Mouse (Mus musculus) heart, embryonic 15.5 days (tissue): ENCODE data around the gene Myoz1. TPM values are rescaled to one million over a fixed set of nuclear protein-coding genes. Genes with fewer than 3 reads are reported as not detected.
"Not testable (repeated sequence)": the region's sequence is repeated elsewhere in the genome, so short reads cannot be mapped to it uniquely, and the experiment has no call there.

Source experiments
- ATAC-seq: fragments of 200-750 bp; cut with Nextera tagmentation; replicated peaks from 2 replicates; pipeline ENCODE4 v1.8.0; 2017; ENCODE audit warnings: low read depth, moderate TSS enrichment; ENCODE audit not compliant: insufficient number of reproducible peaks, insufficient read depth, low FRiP score
- H3K27ac ChIP-seq: fragments of 300-500 bp; sonication (generic); 2 replicates; pipeline ENCODE4 v1.5.1; 2015; ENCODE audit warnings: mild to moderate bottlenecking, inconsistent platforms
- H3K27me3 ChIP-seq: fragments of 300-500 bp; sonication (generic); 2 replicates; pipeline ENCODE4 v1.6.1; 2015; ENCODE audit warnings: inconsistent platforms
- H3K36me3 ChIP-seq: fragments of 300-500 bp; sonication (generic); 2 replicates; pipeline ENCODE4 v1.6.1; 2015; ENCODE audit warnings: mild to moderate bottlenecking, inconsistent platforms
- H3K4me1 ChIP-seq: fragments of 300-500 bp; sonication (generic); replicated peaks from 2 replicates; pipeline ENCODE4 v1.6.1; 2015; ENCODE audit warnings: inconsistent platforms
- H3K4me2 ChIP-seq: fragments of 300-500 bp; sonication (generic); 2 replicates; pipeline ENCODE4 v1.6.1; 2015; ENCODE audit warnings: inconsistent platforms, mild to moderate bottlenecking, moderate library complexity
- H3K4me3 ChIP-seq: fragments of 300-500 bp; sonication (generic); 2 replicates; pipeline ENCODE4 v1.5.1; 2015; ENCODE audit warnings: mild to moderate bottlenecking, inconsistent platforms
- H3K9ac ChIP-seq: fragments of 300-500 bp; sonication (generic); 2 replicates; pipeline ENCODE4 v1.6.1; 2015; ENCODE audit warnings: mild to moderate bottlenecking, inconsistent platforms
- H3K9me3 ChIP-seq: fragments of 300-500 bp; sonication (generic); replicated peaks from 2 replicates; pipeline ENCODE4 v1.6.1; 2016; ENCODE audit warnings: inconsistent platforms
- WGBS: fragments of 180-500 bp; shearing (Covaris S2); methylation state at CpG from one replicate; pipeline ENCODE4 v1.1.7; 2015; ENCODE audit warnings: mixed read lengths; 5-methylcytosine and 5-hydroxymethylcytosine counted together
- polyA plus RNA-seq: library from polyadenylated mRNA; unstranded; fragments of >200 nt; fragmentation: Nextera tagmentation; extraction: Ambion mirVana; gene quantifications from 2 replicates; pipeline ENCODE4 v1.2.1, GENCODE M21; 2015

Gene Myoz1
- polyA plus RNA-seq, 1 experiment from 2014 or later, result 11.6 TPM

GRCm38 (mm10) chr14:20636968-20637367 lies 19.4 kb downstream of the Myoz1 start:
- H3K36me3 ChIP-seq, H3K9me3 ChIP-seq, H3K4me1 ChIP-seq, ATAC-seq, H3K27ac ChIP-seq, H3K9ac ChIP-seq, H3K4me3 ChIP-seq, H3K27me3 ChIP-seq, H3K4me2 ChIP-seq: not testable (repeated sequence)
- WGBS, result 91% methylated on average over 3 of the region's 3 CpGs

DNA sequence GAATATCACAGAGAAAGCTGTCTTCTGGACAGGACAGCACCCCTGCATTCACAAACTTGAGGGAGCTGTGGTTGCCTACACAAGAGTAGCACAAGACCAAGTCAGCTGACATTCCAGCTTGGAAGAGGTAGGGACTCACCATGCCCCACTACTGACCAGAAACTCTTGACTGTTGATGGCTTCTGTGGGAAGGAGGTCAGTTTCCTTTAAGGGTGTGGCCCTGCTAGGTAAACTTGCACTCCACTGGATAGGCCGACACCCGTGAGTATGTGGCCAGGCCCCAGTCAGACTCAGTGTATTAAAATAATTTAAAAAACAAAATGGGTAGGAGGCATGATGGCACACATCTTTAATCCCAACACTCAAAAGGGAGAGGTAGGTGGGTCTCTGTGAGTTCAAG lies 20.8 kb downstream of the Myoz1 start:
- no peak overlapping the region for H3K4me3 ChIP-seq
- H3K4me2 ChIP-seq, result no peak overlapping the region
- no peak overlapping the region for H3K9ac ChIP-seq
- ATAC-seq, result no peak
- H3K36me3 ChIP-seq, result no peaks in the 10 kb centered on the region
- no peak overlapping the region for H3K27ac ChIP-seq
- H3K27me3 ChIP-seq, result no peaks in the 10 kb centered on the region
- peaks cover 6% of the 10 kb centered on the region for H3K4me1 ChIP-seq
- WGBS, result 87% methylated on average over 2 of the region's 2 CpGs
- H3K9me3 ChIP-seq, result no peaks in the 10 kb centered on the region

DNA sequence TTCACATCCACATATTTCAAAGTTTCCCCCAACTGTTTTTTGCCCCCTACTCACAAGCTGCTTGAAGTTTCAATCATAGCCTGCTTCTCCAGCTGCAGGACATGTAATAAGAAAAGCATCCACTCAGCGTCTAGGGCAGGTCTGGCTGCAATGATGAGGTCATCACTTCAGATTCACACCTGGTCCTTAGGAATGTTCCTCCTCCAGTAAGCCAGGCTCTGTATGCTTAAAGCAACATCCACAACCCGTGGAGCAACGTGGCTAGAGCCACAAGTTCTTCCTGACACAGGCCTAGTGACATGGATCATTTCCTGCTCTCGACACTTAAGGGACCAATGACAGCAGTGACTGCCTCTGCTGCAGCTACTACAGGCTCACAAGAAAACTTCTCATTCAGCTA lies 25.1 kb downstream of the Myoz1 start:
- Histone ChIP-seq H3K9me3 (no peaks in the 10 kb centered on the region), H3K4me3 (no peak overlapping the region), H3K27ac (no peak overlapping the region), H3K4me1 (peaks cover 3% of the 10 kb centered on the region; the same call in 1 of the 2 replicates), H3K27me3 (no peaks in the 10 kb centered on the region), H3K36me3 (no peaks in the 10 kb centered on the region), H3K4me2 (no peak overlapping the region), H3K9ac (no peak overlapping the region)
- 22% methylated on average over 4 of the region's 4 CpGs for WGBS
- no peak for ATAC-seq

DNA sequence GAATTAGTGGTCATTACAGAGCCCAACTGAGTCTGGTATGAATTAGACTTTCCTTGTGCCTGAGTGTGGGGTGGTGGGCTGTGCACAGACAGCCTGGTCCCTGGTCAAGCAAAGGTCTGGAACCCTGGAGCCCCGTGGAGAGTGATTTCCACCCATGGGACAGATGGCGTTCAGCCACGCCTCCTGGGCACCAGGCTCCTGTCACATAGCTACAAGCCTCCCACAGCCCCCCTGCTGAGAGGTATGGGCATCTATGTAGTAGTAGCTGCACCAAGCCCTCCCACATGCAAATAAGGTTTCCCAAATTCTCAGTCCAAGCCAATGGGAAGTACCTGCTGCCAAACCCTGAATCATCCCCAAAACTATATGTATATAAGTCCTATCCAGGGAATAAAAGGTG lies 29.4 kb downstream of the Myoz1 start:
- H3K4me2 ChIP-seq, result no peak overlapping the region
- WGBS, result 72% methylated on average over 3 of the region's 3 CpGs
- no peak overlapping the region for H3K27ac ChIP-seq
- no peaks in the 10 kb centered on the region for H3K9me3 ChIP-seq
- H3K4me3 ChIP-seq, result no peak overlapping the region
- no peaks in the 10 kb centered on the region for H3K36me3 ChIP-seq
- no peak overlapping the region for H3K9ac ChIP-seq
- H3K27me3 ChIP-seq, result no peaks in the 10 kb centered on the region
- peaks cover 3% of the 10 kb centered on the region; the same call in 1 of the 2 replicates for H3K4me1 ChIP-seq
- ATAC-seq, result no peak

DNA sequence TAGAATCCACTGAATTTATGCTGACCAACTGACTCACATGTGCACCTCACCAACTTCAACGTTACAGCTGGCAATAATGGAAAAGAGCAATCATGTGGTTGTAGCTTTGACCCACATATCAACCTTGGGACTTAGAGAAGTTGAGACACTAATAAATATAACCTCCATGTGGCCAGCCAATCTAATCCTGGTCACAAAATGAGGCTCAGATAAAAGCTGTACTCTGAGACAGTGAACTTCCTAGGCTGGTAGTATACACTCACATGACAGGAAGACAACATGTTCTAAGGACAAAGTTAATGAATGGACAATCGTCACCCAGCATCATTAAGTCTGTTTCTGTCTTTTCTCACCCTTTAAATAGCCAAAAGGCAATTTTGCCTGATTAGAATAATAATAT lies 29.9 kb downstream of the Myoz1 start:
- H3K4me1 ChIP-seq, result peaks cover 3% of the 10 kb centered on the region; the same call in 1 of the 2 replicates

DNA sequence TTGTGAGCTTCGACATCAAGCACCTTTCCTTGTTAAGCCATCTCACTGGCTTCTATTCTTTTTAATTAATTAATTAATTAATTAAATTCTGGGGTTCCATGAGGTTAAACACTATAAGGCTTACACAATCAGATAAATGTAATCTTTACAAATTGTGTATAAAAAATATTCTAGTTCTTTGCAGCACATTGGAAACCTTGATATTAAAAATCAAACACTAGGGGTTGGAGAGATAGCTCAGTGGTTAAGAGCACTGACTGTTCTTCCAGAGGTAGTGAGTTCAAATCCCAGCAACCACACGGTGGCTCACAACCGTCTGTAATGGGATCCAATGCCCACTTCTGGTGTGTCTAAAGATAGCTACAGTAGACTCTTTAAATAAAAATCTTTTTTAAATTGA lies 33.4 kb downstream of the Myoz1 start:
- no peak for ATAC-seq
- H3K9ac ChIP-seq, result no peak overlapping the region
- WGBS, result 83% methylated on average over 3 of the region's 3 CpGs

More for the DNA sequence above, 29.9 kb downstream of the Myoz1 start:
- H3K36me3 ChIP-seq, result no peaks in the 10 kb centered on the region
- no peaks in the 10 kb centered on the region for H3K27me3 ChIP-seq
- no peaks in the 10 kb centered on the region for H3K9me3 ChIP-seq
- no peak overlapping the region for H3K9ac ChIP-seq
- H3K4me3 ChIP-seq, result no peak overlapping the region
- H3K27ac ChIP-seq, result no peak overlapping the region
- WGBS, result 77% methylated on average over 2 of the region's 2 CpGs
- H3K4me2 ChIP-seq, result no peak overlapping the region
- ATAC-seq, result no peak

GRCm38 (mm10) chr14:20622412-20622811 lies 33.9 kb downstream of the Myoz1 start:
- ATAC-seq, result no peak
- no peak overlapping the region for H3K4me3 ChIP-seq
- no peaks in the 10 kb centered on the region for H3K36me3 ChIP-seq
- no peaks in the 10 kb centered on the region for H3K27me3 ChIP-seq
- 78% methylated on average over 2 of the region's 2 CpGs for WGBS
- H3K4me1 ChIP-seq, result peaks cover 7% of the 10 kb centered on the region; the same call in 1 of the 2 replicates
- H3K4me2 ChIP-seq, result no peak overlapping the region
- H3K9me3 ChIP-seq, result no peaks in the 10 kb centered on the region
- H3K9ac ChIP-seq, result no peak overlapping the region
- H3K27ac ChIP-seq, result no peak overlapping the region

More for the DNA sequence above, 33.4 kb downstream of the Myoz1 start:
- Histone ChIP-seq H3K4me3 (no peak overlapping the region), H3K4me1 (peaks cover 7% of the 10 kb centered on the region; the same call in 1 of the 2 replicates), H3K27ac (no peak overlapping the region), H3K4me2 (no peak overlapping the region), H3K27me3 (no peaks in the 10 kb centered on the region), H3K9me3 (no peaks in the 10 kb centered on the region), H3K36me3 (no peaks in the 10 kb centered on the region)

- no peak overlapping the region for H3K27ac ChIP-seq
- no peak overlapping the region for H3K4me2 ChIP-seq
- H3K36me3 ChIP-seq, result no peaks in the 10 kb centered on the region
- no peak for ATAC-seq
- no peaks in the 10 kb centered on the region for H3K27me3 ChIP-seq
- H3K4me1 ChIP-seq, result peaks cover 6% of the 10 kb centered on the region
- no peak overlapping the region for H3K9ac ChIP-seq
- WGBS, result 81% methylated on average over 2 of the region's 2 CpGs
- H3K9me3 ChIP-seq, result no peaks in the 10 kb centered on the region
- H3K4me3 ChIP-seq, result no peak overlapping the region
Observed at GRCm38 (mm10) chr14:20621903-20622302, 34.4 kb downstream of the Myoz1 start.

DNA sequence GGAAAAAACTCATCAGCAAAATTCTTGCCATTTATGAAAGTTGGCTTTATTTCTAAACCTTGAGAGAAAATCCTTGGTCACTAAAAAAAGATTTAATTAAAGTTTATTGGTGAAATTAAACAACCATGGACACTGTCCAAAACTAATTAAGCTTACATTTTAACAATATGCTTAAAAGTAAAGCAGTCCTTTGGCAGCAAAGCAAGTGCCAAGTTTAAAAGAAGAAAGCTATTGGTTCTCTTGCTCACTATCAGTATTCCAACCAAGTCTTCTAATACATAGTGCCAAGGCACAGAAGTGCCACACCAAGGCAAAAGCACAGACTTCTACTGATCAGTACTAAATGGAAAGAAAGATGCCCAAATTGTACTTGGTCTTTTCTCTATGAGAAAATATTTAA lies 37.2 kb downstream of the Myoz1 start:
- Histone ChIP-seq H3K36me3 (no peaks in the 10 kb centered on the region), H3K9ac (no peak overlapping the region), H3K4me3 (no peak overlapping the region), H3K4me1 (peaks cover 9% of the 10 kb centered on the region), H3K4me2 (no peak overlapping the region), H3K27ac (no peak overlapping the region), H3K27me3 (no peaks in the 10 kb centered on the region), H3K9me3 (no peaks in the 10 kb centered on the region)
- ATAC-seq, result no peak

DNA sequence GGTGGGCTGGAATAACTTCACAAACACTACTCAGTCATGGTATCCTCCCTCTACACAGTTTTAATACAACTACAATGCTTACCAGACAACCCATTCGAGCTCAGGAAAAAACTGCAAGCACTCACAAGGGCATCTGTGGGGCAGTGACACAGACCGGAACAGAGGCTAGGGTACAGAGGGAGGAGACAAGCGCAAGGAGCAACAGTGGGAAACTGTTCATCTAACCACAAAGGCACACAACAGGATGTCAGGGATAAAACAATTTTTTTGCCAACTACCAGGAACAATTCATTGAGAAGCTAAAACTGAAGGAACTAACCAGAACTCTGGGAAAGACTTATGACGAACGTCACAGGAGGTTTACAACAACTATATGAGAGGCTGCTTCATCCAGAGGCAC lies 38.1 kb downstream of the Myoz1 start:
- H3K4me3 ChIP-seq, result no peak overlapping the region
- no peaks in the 10 kb centered on the region for H3K27me3 ChIP-seq
- no peak for ATAC-seq
- H3K27ac ChIP-seq, result peak overlapping the region; percentile 36; the same call in 1 of the 2 replicates
- H3K4me1 ChIP-seq, result peaks cover 9% of the 10 kb centered on the region
- no peak overlapping the region for H3K9ac ChIP-seq
- no peaks in the 10 kb centered on the region for H3K9me3 ChIP-seq
- WGBS, result 53% methylated on average over 5 of the region's 5 CpGs
- H3K4me2 ChIP-seq, result no peak overlapping the region
- no peaks in the 10 kb centered on the region for H3K36me3 ChIP-seq

- Histone ChIP-seq H3K9ac (no peak overlapping the region), H3K9me3 (no peaks in the 10 kb centered on the region), H3K4me3 (no peak overlapping the region), H3K4me2 (no peak overlapping the region), H3K27ac (peak overlapping the region; percentile 33; the same call in 1 of the 2 replicates), H3K27me3 (no peaks in the 10 kb centered on the region), H3K36me3 (no peaks in the 10 kb centered on the region), H3K4me1 (peaks cover 9% of the 10 kb centered on the region)
- WGBS, result 11% methylated on average over 2 of the region's 2 CpGs
- no peak for ATAC-seq
Observed at GRCm38 (mm10) chr14:20616421-20616820, 39.9 kb downstream of the Myoz1 start.

DNA sequence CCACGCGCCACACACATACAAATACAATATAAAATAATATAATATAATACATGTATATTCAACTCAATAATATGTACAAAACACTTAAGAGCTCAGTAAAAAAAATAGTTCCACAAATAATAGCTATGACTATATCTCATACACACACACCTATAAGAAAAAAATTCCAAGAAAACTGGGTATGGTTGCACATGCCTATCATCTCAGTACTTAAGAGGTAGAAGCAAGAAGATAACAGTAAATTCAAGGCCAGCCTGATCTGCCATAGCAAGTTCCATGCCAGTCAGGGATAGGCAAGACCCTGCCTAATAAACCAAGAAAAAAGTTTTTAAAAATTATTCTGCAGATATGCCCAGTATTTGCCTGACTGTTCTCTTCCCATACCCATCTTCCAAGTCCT lies 41.3 kb downstream of the Myoz1 start:
- Histone ChIP-seq H3K4me1 (peaks cover 12% of the 10 kb centered on the region), H3K9me3 (no peaks in the 10 kb centered on the region), H3K36me3 (no peaks in the 10 kb centered on the region), H3K4me2 (no peak overlapping the region), H3K4me3 (no peak overlapping the region), H3K27me3 (no peaks in the 10 kb centered on the region), H3K9ac (no peak overlapping the region), H3K27ac (no peak overlapping the region)
- no peak for ATAC-seq
- 97% methylated on average over 2 of the region's 2 CpGs for WGBS
